Mouse (Mus musculus) testis, adult 2 months (tissue): ENCODE results near the gene Atg16l2.

ENCODE experiments used
- CTCF ChIP-seq: fragments of 200-500 bp; IDR thresholded peaks from 2 replicates; pipeline ENCODE4 v1.5.1; 2012; ENCODE audit warnings: low read depth, mild to moderate bottlenecking, inconsistent platforms, low read length, moderate library complexity; ENCODE audit not compliant: control insufficient read depth, insufficient read depth, insufficient replicate concordance
- POLR2A ChIP-seq: fragments of 200-500 bp; IDR thresholded peaks from 2 replicates; pipeline ENCODE4 v1.6.1; 2012; ENCODE audit warnings: low read depth, mild to moderate bottlenecking, inconsistent platforms, low read length, moderate library complexity; ENCODE audit not compliant: control insufficient read depth

DNA sequence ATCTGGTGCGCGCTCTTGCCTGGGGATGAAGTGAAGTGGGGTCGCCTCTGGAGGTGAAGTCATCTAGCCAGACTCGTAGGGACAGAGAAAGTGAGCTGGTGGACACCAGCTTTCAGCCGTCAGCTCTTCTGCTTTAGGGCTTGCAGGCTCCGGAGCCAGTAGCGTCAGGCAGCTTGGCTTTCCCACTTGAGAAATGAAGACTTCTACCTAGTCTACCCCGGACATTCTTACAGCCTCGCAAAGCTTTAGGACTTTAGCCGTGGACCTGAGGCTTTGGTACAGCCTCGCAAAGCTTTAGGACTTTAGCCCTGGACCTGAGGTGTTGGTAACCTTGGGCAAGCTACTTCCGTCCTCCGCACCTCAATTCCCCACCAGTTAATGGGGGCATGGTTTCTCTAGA lies 46.3 kb upstream of the Atg16l2 start:
- no peak for TF ChIP-seq CTCF
- no peak for TF ChIP-seq POLR2A
